Mouse (Mus musculus): ENCODE results near the gene Zyx.
A peak's percentile ranks its signal among the peaks of the same experiment; 100 is the strongest.

Gene Zyx

DNA sequence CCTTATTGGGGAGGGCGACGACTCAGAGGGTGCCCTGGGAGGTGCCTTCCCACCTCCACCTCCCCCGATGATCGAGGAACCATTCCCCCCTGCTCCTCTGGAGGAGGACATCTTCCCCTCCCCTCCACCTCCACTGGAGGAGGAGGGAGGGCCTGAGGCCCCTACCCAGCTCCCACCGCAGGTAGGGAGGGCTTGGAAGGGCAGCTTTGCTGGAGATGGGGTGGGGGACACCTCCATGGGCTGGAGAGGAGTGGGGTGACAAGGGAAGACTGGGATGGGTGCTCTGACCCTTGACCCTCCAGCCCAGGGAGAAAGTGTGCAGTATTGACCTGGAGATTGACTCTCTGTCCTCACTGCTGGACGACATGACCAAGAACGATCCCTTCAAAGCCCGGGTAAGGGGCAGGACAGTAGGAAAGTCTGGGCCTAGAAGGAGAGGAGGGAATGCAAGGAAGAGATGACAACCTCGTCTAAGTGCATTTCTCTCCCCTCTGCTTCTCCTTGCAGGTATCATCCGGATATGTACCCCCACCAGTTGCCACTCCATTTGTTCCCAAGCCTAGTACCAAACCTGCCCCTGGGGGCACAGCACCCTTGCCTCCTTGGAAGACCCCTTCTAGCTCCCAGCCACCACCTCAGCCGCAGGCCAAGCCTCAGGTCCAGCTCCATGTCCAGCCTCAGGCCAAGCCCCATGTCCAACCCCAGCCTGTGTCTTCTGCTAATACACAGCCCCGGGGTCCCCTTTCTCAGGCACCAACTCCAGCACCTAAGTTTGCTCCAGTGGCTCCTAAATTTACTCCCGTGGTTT is 1.7 kb downstream of the Zyx start:
- DNase-seq, result no peak

GRCm38 (mm10) chr6:42351776-42352485 is 2.5 kb downstream of the Zyx start:
- no peak for DNase-seq

GRCm38 (mm10) chr6:42352486-42352846 is 3.0 kb downstream of the Zyx start:
- no peak for DNase-seq

DNA sequence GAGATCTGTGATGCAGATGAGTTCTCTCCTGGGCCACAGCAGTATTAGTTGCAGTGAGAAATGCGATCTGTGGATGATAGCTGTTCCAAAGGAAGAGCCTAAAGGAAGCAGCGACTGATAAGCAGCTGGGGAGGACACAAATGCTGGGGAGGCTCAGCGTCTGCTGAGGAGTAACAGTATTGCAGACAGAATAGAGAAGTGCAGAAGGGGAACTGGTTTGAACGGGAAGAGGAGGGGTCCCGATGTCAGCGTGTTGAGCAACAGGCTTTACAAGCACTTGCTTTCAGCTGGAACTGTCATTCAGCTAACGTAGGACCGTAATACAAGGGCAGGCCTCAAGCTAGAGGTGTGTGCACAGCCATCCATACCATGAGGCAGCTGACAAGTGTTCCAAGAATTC is 3.8 kb downstream of the Zyx start:
- DNase-seq, result no peak

DNA sequence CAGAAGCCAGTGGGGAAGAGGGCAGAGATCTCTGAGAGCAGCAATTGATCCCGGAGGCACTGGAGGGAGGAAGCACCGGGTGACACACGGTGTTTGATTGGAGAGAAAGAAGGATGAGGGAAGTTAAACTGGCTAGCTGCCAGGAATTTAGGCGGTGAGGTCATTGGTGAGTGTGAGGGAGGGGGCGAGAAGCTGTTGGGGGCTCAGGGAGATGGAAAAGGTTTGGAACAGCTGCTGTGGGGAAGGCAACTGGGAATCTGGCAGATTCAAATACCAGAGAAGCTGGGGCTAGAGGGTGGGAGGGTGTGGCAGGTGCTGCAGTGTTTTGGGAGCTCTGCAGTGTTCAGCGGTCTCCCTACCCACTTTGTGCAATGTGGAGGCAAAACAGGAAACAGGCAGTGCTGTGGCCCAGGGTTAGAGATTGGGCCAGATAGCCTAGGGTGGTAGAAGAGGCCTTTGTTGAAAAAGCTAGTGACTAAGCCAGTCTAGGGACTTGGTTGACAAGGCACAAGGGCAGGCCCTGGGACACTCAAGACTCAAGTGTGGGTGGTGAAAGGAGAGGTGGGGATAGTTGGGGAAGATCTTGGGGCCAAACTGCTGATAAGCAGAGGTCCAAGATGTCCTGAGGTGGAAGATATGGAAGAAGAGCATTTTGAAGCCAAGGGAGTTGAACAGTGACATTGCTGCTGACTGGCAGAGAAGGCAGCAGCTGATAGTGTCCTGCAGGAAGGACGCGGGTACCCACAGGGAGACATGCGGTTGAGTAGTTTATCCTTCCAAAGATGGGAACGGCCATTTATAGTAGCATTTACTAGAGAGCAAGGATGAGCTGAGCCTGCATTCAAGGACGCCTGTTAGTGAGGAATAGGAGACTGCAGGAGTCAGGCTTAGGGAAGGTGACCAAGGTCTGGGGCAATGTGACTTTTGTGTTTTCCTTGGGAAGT is 4.9 kb downstream of the Zyx start:
- DNase-seq, result peak in 1 of 2 experiments; percentile 43

GRCm38 (mm10) chr6:42355366-42355765 is 5.9 kb downstream of the Zyx start:
- DNase-seq, result no peak

GRCm38 (mm10) chr6:42355794-42356600 is 6.6 kb downstream of the Zyx start:
- DNase-seq, result no peak

- no peak for DNase-seq
These were observed 7.5 kb downstream of the Zyx start for GRCm38 (mm10) chr6:42356913-42357312.

- no peak for DNase-seq
These were observed 8.5 kb downstream of the Zyx start for GRCm38 (mm10) chr6:42357901-42358300.

DNA sequence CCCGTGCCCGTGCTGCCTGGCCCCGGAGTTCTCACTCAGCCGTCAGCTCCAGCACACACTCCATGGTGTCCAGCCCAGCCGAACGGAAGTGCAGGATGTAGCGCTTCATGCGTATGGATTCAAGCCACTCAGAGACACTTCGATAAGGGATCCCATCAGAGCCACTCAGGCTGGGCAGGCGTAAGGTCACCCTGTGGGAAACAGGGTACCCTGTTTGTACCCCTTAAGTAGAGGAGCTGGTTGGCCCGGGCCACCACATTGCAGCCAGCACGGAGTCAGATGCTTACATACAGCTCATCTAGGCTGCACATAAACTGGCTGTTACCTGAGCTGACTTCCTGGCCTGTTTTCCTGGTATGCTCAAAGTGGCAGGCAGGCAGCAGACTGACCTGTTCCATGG is 9.5 kb downstream of the Zyx start:
- DNase-seq, result no peak

DNA sequence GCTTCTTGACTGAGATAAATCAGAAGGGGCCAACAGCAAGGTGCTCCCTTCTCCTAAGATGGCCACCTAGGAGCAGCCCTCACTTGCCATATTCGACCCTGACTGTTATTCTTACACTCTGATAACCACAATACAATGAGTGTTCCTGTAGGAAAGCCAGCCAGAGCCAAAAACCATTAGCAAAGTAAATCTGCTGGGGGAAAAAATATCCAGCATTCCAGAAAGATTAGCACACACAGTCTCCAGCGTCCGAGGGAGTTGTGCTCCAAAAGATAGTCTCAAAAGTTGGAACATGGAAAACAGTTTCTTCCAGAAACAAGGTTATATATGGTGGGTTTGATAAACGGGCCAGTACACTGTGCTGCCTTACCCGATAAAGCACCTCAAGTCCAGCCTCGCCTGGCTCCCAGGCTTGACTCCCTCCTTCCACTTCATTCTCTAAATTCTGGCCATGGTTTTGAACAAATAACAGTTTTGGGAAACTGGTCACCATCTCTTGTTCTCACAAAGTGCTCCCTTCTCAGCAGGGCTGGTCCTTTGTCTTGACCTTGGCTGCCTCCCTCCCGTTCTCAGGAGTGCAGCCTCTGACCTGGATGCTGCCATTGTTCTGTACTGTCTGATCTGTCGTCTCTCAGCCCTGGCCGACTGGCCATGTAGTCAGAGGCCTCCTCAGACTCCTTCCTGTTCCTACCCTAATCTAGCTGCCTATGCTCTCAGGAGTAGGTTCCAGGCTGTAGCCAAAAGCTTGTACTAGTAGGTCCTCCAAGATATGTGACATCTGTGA is 10.1 kb downstream of the Zyx start:
- DNase-seq, result no peak

GRCm38 (mm10) chr6:42360231-42360840 is 10.9 kb downstream of the Zyx start:
- no peak for DNase-seq

DNA sequence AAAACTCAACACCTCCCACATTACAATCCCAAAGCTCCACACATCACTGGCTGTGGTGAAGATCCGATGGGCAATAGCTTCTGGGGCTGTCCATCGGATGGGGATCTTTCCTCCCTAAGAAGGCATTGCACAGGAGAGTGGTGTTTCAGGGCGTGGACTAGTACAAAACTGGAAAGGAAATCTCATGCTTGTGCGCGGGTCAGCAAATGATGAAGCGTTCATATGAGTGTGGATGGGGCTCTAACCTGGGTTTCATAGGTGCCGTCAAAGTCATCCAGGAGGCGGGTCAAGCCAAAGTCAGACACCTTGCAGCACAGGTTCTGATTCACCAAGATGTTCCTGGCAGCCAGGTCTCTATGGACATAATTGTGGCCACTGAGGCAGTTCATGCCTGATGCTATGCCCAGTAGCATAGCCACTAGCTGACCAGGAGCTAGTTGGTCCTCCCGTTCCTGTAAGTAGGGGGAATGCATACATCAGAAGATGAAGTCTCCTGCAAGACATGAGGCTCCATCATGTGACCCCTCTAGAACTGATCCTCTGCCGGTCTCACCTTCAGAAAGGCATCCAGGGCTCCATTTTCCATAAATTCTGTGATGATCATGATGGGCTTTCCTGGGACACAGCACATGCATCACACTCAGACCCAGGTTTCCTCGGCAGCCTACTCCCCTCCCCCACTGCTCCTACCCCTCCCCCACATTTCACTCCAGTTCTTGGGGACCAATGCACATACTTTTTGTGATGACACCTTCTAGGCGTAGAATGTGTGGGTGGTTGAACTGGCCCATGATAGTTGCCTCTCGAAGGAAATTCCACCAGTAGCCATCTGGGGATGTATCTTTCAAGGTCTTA is 11.8 kb downstream of the Zyx start:
- no peak for DNase-seq

GRCm38 (mm10) chr6:42362074-42362473 is 12.6 kb downstream of the Zyx start:
- DNase-seq, result no peak

- DNase-seq, result no peak
These were observed 13.1 kb downstream of the Zyx start for GRCm38 (mm10) chr6:42362497-42362896.

GRCm38 (mm10) chr6:42362974-42363373 is 13.5 kb downstream of the Zyx start:
- no peak for DNase-seq

DNA sequence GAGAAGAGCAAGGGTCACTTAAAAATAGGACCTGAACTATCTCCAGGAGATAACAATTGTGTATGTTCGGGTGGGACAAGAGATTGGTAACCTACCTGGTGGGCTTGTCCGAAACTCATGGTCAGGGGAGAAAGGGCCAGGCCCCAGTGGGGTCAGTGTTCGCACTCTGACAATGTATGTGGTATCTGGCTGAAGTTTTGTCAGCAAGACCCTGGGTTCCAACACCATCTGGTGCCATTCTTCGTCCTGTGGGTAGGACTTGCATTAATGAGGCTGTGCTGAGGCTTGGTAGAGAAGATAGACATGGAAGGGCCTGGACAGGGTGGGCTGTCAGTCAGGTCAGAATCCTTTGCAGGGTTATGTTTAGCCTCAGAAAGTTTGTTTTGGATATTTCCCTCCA is 14.6 kb downstream of the Zyx start:
- DNase-seq, result no peak

DNA sequence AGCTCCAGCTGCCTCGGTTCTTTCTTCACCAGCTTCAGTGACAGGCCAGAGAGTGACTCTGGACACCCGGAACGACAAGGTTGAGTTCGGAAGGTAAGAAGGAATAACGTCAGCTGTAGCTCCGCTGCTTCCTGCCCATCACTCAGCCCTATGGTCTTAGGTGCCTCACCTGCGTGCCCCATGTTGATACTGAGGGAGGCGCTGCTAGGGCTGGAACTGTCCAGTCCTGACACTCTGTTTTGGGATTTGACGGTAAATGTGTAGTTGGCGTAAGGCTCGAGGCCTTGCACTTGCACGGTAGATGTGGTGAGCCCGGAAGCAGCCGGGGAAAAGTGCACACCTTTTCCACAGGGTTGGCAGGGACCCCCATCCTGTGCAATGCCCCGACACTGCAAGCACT is 15.2 kb downstream of the Zyx start:
- no peak for DNase-seq

GRCm38 (mm10) chr6:42365215-42365614 is 15.8 kb downstream of the Zyx start:
- DNase-seq, result no peak

- DNase-seq, result no peak
These were observed 20.4 kb downstream of the Zyx start for GRCm38 (mm10) chr6:42369870-42370269.
